Mouse (Mus musculus): ENCODE results near the gene Fam50a.

Fam50a gene

GRCm38 (mm10) chrX:74304867-74305700 lies 7.7 kb upstream of the Fam50a start, which contains the start of gene Gdi1:
Gene Gdi1 (plus strand): TSS chrX:74304998.
- in situ Hi-C loops (cut with MboI; ENCODE audit: unreplicated experiment in 2 of 2), result loop anchor here in 1 of 2 experiments (10.0 kb wide), 1 partner anchor 50 kb away; the partner anchor contains the start of gene Emd

GRCm38 (mm10) chrX:74328725-74329161 lies 15.9 kb downstream of the Fam50a start, which contains the start of gene Plxna3:
Gene Plxna3 (plus strand): TSS chrX:74329066.
- in situ Hi-C loops (cut with MboI; ENCODE audit: unreplicated experiment in 2 of 2), result no loop called here

GRCm38 (mm10) chrX:74329215-74329671 lies 16.4 kb downstream of the Fam50a start:
- in situ Hi-C loops (cut with MboI; ENCODE audit: unreplicated experiment in 2 of 2), result no loop called here

GRCm38 (mm10) chrX:74330166-74330930 lies 17.5 kb downstream of the Fam50a start:
- in situ Hi-C loops (cut with MboI; ENCODE audit: unreplicated experiment in 2 of 2), result no loop called here

- in situ Hi-C loops (cut with MboI; ENCODE audit: unreplicated experiment in 2 of 2), result no loop called here
These were observed 40.0 kb downstream of the Fam50a start for GRCm38 (mm10) chrX:74352645-74353466.

- in situ Hi-C loops (cut with MboI; ENCODE audit: unreplicated experiment in 2 of 2), result no loop called here
These were observed 40.6 kb downstream of the Fam50a start, which contains the start of gene Lage3 for GRCm38 (mm10) chrX:74353467-74353770. Gene Lage3 (minus strand): TSS chrX:74353618.

GRCm38 (mm10) chrX:74357069-74357468 lies 44.2 kb downstream of the Fam50a start:
- in situ Hi-C loops (cut with MboI; ENCODE audit: unreplicated experiment in 2 of 2), result loop anchor here in 1 of 2 experiments (5.0 kb wide), 1 partner anchor 35 kb away; no protein-coding TSS in a partner anchor

GRCm38 (mm10) chrX:74359171-74359570 lies 46.3 kb downstream of the Fam50a start:
- in situ Hi-C loops (cut with MboI; ENCODE audit: unreplicated experiment in 2 of 2), result loop anchor here in 1 of 2 experiments (5.0 kb wide), 1 partner anchor 37 kb away; no protein-coding TSS in a partner anchor

GRCm38 (mm10) chrX:74367512-74367911 lies 54.7 kb downstream of the Fam50a start:
- in situ Hi-C loops (cut with MboI; ENCODE audit: unreplicated experiment in 2 of 2), result no loop called here

- in situ Hi-C loops (cut with MboI; ENCODE audit: unreplicated experiment in 2 of 2), result no loop called here
These were observed 55.5 kb downstream of the Fam50a start for GRCm38 (mm10) chrX:74368209-74368909.

Data from v-Abl transformed pro-B cells (cell line).